Mouse (Mus musculus) megakaryocyte, embryonic 14.5 days (primary cell): ENCODE data around the gene Mad1l1.

Source experiments
- FLI1 ChIP-seq: IDR thresholded peaks from 2 replicates; pipeline ENCODE4 v1.6.1; 2012; ENCODE audit warnings: low read length, inconsistent platforms, mixed read lengths
- GATA1 ChIP-seq: IDR thresholded peaks from 3 replicates; pipeline ENCODE4 v1.6.1; 2012; ENCODE audit warnings: mixed read lengths, low read length, inconsistent platforms, borderline replicate concordance

DNA sequence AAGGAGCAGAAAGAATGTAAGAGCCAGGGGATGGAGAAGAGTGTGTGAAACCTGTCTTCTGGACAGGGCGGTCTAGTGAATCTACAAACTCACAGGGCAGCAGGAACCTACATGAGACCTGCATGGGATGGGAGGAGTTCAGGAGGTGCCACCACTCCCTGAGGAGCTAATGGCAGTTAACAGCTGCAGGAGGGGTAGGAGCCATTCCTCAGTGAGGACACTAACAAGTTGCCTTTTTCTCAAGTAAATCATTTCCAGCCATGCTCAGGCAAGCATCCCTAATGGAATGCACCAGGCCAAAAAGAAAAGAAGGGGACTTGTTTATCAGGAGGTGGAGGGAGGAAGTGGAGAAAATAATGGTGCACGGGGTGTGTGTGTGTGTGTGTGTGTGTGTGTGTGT is 95.5 kb downstream of the Mad1l1 start:
- TF ChIP-seq GATA1 (no peak), FLI1 (no peak)
